Mouse (Mus musculus): Measurements from ENCODE around the gene Ptprn2. TPM values are rescaled to one million over a fixed set of nuclear protein-coding genes. Genes with fewer than 3 reads are reported as not detected.

The Ptprn2 gene
- polyA plus RNA-seq, 1 experiment from 2014 or later = 0.25 TPM

- H3K4me1 ChIP-seq (replicated peaks) = peaks cover 3% of the 10 kb centered on the region; the same call in 1 of the 2 replicates
Observed at GRCm38 (mm10) chr12:116780419-116780818, 294.9 kb downstream of the Ptprn2 start.

DNA sequence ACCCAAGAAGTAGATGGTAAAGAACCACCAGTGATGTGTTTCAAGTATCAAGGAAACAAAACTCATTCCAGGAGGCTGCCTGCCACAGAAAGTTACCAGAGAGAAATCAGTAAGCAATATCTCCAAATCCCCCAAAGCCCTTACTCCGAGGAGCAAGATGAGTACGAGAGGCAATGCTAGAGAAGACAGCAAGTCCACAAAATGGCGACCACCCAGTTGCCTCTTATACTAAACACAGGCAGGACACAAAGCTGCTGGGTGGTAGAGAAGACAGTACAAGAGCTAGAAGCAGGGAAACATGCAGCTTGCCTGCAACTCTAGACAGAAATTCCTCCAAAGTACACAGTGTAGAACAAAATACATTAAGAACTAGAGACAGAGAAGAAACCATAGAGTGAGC is 300.2 kb downstream of the Ptprn2 start:
- no peaks in the 10 kb centered on the region for H3K27me3 ChIP-seq
- WGBS = 86% methylated on average over 3 of the region's 3 CpGs
- no peak for ATAC-seq (ENCODE audit: insufficient number of reproducible peaks, insufficient read depth, low FRiP score, low TSS enrichment, low read depth)
- no peaks in the 10 kb centered on the region for H3K4me1 ChIP-seq (replicated peaks)
- H3K27ac ChIP-seq = no peak overlapping the region
- H3K4me3 ChIP-seq (replicated peaks) = no peak overlapping the region
- no peak overlapping the region for H3K4me2 ChIP-seq
- H3K9ac ChIP-seq (replicated peaks) = no peak overlapping the region
- H3K36me3 ChIP-seq = no peaks in the 10 kb centered on the region
- H3K9me3 ChIP-seq = no peaks in the 10 kb centered on the region

More at GRCm38 (mm10) chr12:116780419-116780818, 294.9 kb downstream of the Ptprn2 start:
- H3K36me3 ChIP-seq = no peaks in the 10 kb centered on the region
- H3K27me3 ChIP-seq = no peaks in the 10 kb centered on the region
- 85% methylated on average over 1 of the region's 1 CpGs for WGBS
- no peak overlapping the region for H3K4me2 ChIP-seq
- no peak for ATAC-seq (ENCODE audit: insufficient number of reproducible peaks, insufficient read depth, low FRiP score, low TSS enrichment, low read depth)
- no peaks in the 10 kb centered on the region for H3K9me3 ChIP-seq
- no peak overlapping the region for H3K4me3 ChIP-seq (replicated peaks)
- no peak overlapping the region for H3K9ac ChIP-seq (replicated peaks)
- H3K27ac ChIP-seq = no peak overlapping the region

GRCm38 (mm10) chr12:116788346-116788745 is 302.8 kb downstream of the Ptprn2 start:
- 80% methylated on average over 3 of the region's 3 CpGs for WGBS
- Histone ChIP-seq H3K36me3 (no peaks in the 10 kb centered on the region), H3K4me3 (replicated peaks) (no peak overlapping the region), H3K27me3 (no peaks in the 10 kb centered on the region), H3K9ac (replicated peaks) (no peak overlapping the region), H3K4me2 (no peak overlapping the region), H3K4me1 (replicated peaks) (no peaks in the 10 kb centered on the region), H3K27ac (no peak overlapping the region), H3K9me3 (no peaks in the 10 kb centered on the region)
- no peak for ATAC-seq (ENCODE audit: insufficient number of reproducible peaks, insufficient read depth, low FRiP score, low TSS enrichment, low read depth)

DNA sequence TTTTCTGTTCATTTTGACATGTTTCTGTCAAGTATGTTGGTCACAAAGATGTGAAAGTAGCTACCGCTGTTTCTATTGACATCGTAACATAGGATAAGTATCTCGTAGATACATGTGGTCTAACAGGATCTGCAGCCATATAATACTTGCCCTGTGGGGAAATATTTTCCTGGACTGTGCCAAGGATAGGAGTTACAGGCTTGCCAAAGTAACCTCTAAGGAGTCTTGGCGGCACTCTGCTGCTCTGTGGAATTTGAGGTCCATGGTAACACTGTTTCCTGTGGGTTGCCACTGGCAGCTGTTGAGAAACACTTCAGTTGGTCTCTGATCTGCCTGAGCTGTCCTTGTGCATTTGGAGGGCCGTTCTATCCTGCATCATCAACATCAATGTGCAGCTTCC is 317.8 kb downstream of the Ptprn2 start:
- H3K4me3 ChIP-seq (replicated peaks) = no peak overlapping the region
- WGBS = 89% methylated on average over 5 of the region's 5 CpGs
- no peaks in the 10 kb centered on the region for H3K27me3 ChIP-seq
- no peak overlapping the region for H3K4me2 ChIP-seq
- ATAC-seq (ENCODE audit: insufficient number of reproducible peaks, insufficient read depth, low FRiP score, low TSS enrichment, low read depth) = no peak
- no peak overlapping the region for H3K9ac ChIP-seq (replicated peaks)
- H3K4me1 ChIP-seq (replicated peaks) = no peaks in the 10 kb centered on the region
- H3K27ac ChIP-seq = no peak overlapping the region
- no peaks in the 10 kb centered on the region for H3K36me3 ChIP-seq
- H3K9me3 ChIP-seq = no peaks in the 10 kb centered on the region

DNA sequence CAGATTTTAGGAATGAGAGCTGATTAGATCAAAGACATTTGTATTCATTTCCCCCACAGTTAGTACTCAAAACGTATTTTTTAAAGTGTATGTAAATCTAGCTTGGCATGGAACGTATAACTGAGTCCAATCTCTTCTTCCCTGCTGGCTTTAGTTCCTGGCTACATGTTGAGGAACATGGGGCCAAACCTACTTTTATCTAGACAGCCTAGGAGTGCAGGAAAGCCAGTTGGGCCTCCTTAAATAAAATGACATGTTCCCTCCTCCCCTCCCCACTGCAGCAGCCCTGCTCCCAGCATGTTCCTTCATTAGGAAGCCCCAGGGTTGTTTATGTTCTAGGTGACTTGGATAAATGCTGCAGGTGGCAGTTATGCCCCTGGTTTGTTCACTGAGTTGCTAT is 319.2 kb downstream of the Ptprn2 start:
- WGBS = 73% methylated on average over 2 of the region's 2 CpGs
- Histone ChIP-seq H3K36me3 (no peaks in the 10 kb centered on the region), H3K27ac (no peak overlapping the region), H3K4me3 (replicated peaks) (no peak overlapping the region), H3K9me3 (no peaks in the 10 kb centered on the region), H3K4me2 (no peak overlapping the region), H3K9ac (replicated peaks) (no peak overlapping the region), H3K27me3 (no peaks in the 10 kb centered on the region), H3K4me1 (replicated peaks) (no peaks in the 10 kb centered on the region)
- no peak for ATAC-seq (ENCODE audit: insufficient number of reproducible peaks, insufficient read depth, low FRiP score, low TSS enrichment, low read depth)

DNA sequence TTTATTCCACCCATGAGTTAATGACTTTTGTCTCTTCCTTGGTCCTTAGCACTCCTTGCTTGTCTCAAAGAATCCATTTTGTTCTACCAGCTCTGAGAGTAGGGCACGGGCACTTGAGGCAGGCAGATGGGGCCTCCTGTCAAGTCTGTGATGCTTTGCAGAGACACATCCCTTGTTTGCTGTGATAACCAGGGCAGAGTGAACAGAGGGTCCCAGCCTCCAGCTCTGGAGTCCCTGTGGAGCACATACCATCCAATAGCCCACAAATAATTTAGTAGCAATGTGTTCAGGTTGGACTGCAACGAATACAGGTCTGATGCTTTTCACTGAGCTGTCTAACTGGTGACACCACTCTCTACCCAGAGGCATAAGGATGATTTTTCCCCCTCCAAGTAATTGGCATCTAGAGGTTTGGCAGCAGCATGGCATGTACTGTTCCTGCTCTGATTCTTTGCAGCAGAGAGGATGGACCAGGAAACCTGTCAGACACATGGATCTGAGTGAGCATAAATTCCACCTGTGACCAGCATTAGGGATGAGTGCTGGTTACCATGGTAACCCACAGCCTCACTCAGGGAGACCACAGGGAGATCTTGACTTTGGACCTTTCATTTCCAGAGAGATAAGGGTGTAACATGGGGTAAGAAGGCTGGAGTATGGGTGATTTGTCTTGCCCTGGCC is 319.7 kb downstream of the Ptprn2 start:
- no peaks in the 10 kb centered on the region for H3K36me3 ChIP-seq
- no peaks in the 10 kb centered on the region for H3K27me3 ChIP-seq
- no peaks in the 10 kb centered on the region for H3K9me3 ChIP-seq
- no peak overlapping the region for H3K9ac ChIP-seq (replicated peaks)
- no peak overlapping the region for H3K27ac ChIP-seq
- WGBS = 62% methylated on average over 2 of the region's 2 CpGs
- H3K4me3 ChIP-seq (replicated peaks) = no peak overlapping the region
- H3K4me1 ChIP-seq (replicated peaks) = no peaks in the 10 kb centered on the region
- H3K4me2 ChIP-seq = no peak overlapping the region
- no peak for ATAC-seq (ENCODE audit: insufficient number of reproducible peaks, insufficient read depth, low FRiP score, low TSS enrichment, low read depth)

DNA sequence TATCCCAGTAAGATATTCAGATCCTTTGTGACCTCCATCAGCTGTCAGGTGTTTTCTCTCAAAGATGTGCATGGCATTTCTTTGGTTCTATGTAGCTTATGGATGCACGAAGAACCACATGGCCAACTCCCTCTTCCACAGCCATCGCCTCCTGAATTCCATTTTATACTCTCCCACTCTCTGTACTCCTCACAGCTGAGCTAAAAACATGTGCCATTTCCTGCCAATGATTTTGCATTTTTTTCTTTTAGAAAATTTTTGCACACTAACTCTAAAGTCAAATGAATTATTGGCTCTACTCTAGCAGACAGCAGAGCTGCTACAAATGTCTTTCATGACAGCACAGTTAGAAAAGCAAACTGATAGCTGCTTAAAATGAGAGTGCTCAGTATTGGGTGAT is 320.6 kb downstream of the Ptprn2 start:
- ATAC-seq (ENCODE audit: insufficient number of reproducible peaks, insufficient read depth, low FRiP score, low TSS enrichment, low read depth) = no peak
- Histone ChIP-seq H3K27ac (no peak overlapping the region), H3K4me3 (replicated peaks) (no peak overlapping the region), H3K9me3 (no peaks in the 10 kb centered on the region), H3K36me3 (no peaks in the 10 kb centered on the region), H3K9ac (replicated peaks) (no peak overlapping the region), H3K4me2 (no peak overlapping the region), H3K27me3 (no peaks in the 10 kb centered on the region), H3K4me1 (replicated peaks) (no peaks in the 10 kb centered on the region)
- WGBS = 85% methylated on average over 2 of the region's 2 CpGs

- no peak overlapping the region for H3K27ac ChIP-seq
Observed at GRCm38 (mm10) chr12:116813012-116813411, 327.5 kb downstream of the Ptprn2 start.

GRCm38 (mm10) chr12:116819836-116820235 is 334.3 kb downstream of the Ptprn2 start:
- Histone ChIP-seq H3K9me3 (no peaks in the 10 kb centered on the region), H3K36me3 (no peaks in the 10 kb centered on the region), H3K4me3 (replicated peaks) (no peak overlapping the region), H3K9ac (replicated peaks) (no peak overlapping the region), H3K4me2 (no peak overlapping the region), H3K27ac (no peak overlapping the region), H3K27me3 (no peaks in the 10 kb centered on the region), H3K4me1 (replicated peaks) (no peaks in the 10 kb centered on the region)
- ATAC-seq (ENCODE audit: insufficient number of reproducible peaks, insufficient read depth, low FRiP score, low TSS enrichment, low read depth) = no peak
- 90% methylated on average over 2 of the region's 2 CpGs for WGBS

More at GRCm38 (mm10) chr12:116813012-116813411, 327.5 kb downstream of the Ptprn2 start:
- 89% methylated on average over 5 of the region's 5 CpGs for WGBS
- no peaks in the 10 kb centered on the region for H3K4me1 ChIP-seq (replicated peaks)
- no peak overlapping the region for H3K9ac ChIP-seq (replicated peaks)
- no peaks in the 10 kb centered on the region for H3K9me3 ChIP-seq
- H3K36me3 ChIP-seq = no peaks in the 10 kb centered on the region
- no peak for ATAC-seq (ENCODE audit: insufficient number of reproducible peaks, insufficient read depth, low FRiP score, low TSS enrichment, low read depth)
- no peaks in the 10 kb centered on the region for H3K27me3 ChIP-seq
- H3K4me2 ChIP-seq = no peak overlapping the region
- no peak overlapping the region for H3K4me3 ChIP-seq (replicated peaks)

DNA sequence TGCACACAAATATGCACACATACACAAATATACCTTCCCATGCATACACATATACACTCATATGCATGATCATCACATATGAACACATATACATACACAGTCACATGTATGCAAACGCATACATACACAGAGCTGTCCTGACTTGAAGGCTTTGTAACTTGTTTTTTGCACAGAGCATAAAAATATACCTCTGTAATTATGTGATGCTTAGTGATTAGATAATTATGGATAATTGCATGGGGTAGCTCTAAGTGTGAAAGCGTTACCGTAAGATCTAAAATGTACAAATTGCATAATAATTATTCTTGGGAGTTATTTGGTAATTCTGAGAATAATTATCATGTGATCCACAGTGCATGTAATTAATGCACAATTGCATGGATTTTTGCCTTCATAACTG is 337.8 kb downstream of the Ptprn2 start:
- H3K36me3 ChIP-seq = no peaks in the 10 kb centered on the region
- no peak overlapping the region for H3K4me2 ChIP-seq
- no peaks in the 10 kb centered on the region for H3K9me3 ChIP-seq
- 92% methylated on average over 3 of the region's 3 CpGs for WGBS
- H3K4me3 ChIP-seq (replicated peaks) = no peak overlapping the region
- no peaks in the 10 kb centered on the region for H3K4me1 ChIP-seq (replicated peaks)
- H3K27ac ChIP-seq = no peak overlapping the region
- H3K9ac ChIP-seq (replicated peaks) = no peak overlapping the region
- no peaks in the 10 kb centered on the region for H3K27me3 ChIP-seq
- no peak for ATAC-seq (ENCODE audit: insufficient number of reproducible peaks, insufficient read depth, low FRiP score, low TSS enrichment, low read depth)

GRCm38 (mm10) chr12:116827748-116828147 is 342.2 kb downstream of the Ptprn2 start:
- H3K4me2 ChIP-seq = no peak overlapping the region
- H3K9me3 ChIP-seq = no peaks in the 10 kb centered on the region
- no peaks in the 10 kb centered on the region for H3K4me1 ChIP-seq (replicated peaks)
- 55% methylated on average over 7 of the region's 7 CpGs for WGBS
- no peak overlapping the region for H3K4me3 ChIP-seq (replicated peaks)
- no peaks in the 10 kb centered on the region for H3K36me3 ChIP-seq
- H3K27ac ChIP-seq = no peak overlapping the region
- H3K9ac ChIP-seq (replicated peaks) = no peak overlapping the region
- no peaks in the 10 kb centered on the region for H3K27me3 ChIP-seq
- no peak for ATAC-seq (ENCODE audit: insufficient number of reproducible peaks, insufficient read depth, low FRiP score, low TSS enrichment, low read depth)

DNA sequence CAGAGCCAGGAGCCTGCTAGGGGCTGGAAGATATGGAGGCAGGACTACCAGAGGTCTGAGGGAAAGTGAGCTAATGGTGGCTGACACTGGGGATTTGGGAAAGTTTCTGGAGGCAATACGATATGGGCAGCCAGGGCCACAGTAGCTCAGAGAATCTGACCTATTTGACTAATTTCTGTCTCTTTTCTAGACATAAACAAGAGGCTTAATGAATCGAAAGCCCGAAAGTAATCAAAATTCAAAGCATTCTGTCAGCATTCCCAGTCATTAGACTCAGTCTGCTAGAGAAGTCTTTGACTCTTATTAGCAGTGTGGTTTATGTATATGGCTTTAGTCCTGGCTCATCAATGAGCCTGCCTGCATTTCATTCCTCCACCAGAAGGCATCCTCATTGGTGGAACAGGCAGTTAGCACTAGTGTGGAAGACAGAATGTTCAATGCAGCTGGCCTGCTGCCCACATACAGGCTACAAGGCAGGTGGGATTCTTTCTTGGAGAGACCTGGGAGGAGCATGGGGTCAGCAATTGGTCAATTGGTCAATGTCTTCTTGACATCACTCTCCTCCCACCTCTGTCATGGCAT is 353.2 kb downstream of the Ptprn2 start:
- no peak overlapping the region for H3K4me2 ChIP-seq
- 72% methylated on average over 3 of the region's 3 CpGs for WGBS
- no peaks in the 10 kb centered on the region for H3K4me1 ChIP-seq (replicated peaks)
- no peaks in the 10 kb centered on the region for H3K36me3 ChIP-seq
- no peak overlapping the region for H3K4me3 ChIP-seq (replicated peaks)
- H3K27ac ChIP-seq = no peak overlapping the region
- no peak for ATAC-seq (ENCODE audit: insufficient number of reproducible peaks, insufficient read depth, low FRiP score, low TSS enrichment, low read depth)
- H3K9me3 ChIP-seq = peaks cover 9% of the 10 kb centered on the region; the same call in 1 of the 2 replicates
- H3K9ac ChIP-seq (replicated peaks) = no peak overlapping the region
- no peaks in the 10 kb centered on the region for H3K27me3 ChIP-seq

Data from limb, embryonic 12.5 days (tissue).